Mouse (Mus musculus): ENCODE measurements at regions not wholly inside any gene's neighbourhood (a gene's known extent, or its start where the extent isn't known, plus 50 kb on each side); places are given as distances from the start of the nearest gene placed in this dataset.

- Histone ChIP-seq H3K27me3 (replicated peaks; ENCODE audit: control insufficient read depth, insufficient read depth, low read length) (no peaks in the 10 kb centered on the region; the same call in 1 of the 2 replicates), H3K27ac (ENCODE audit: insufficient read depth, low read depth, low read length) (no peak overlapping the region), H3K36me3 (ENCODE audit: control insufficient read depth, insufficient read depth, low read length) (no peaks in the 10 kb centered on the region), H3K4me3 (ENCODE audit: insufficient read depth, low read depth, low read length) (no peak overlapping the region), H3K4me1 (ENCODE audit: control insufficient read depth, insufficient read depth, low read length) (no peaks in the 10 kb centered on the region)
- no peak for DNase-seq
- no peak for TF ChIP-seq POLR2A (IDR thresholded peaks at IDR 0.05; ENCODE audit: low read depth, low read length)
- 78% methylated on average over 3 of the region's 3 CpGs for WGBS
Observed at GRCm38 (mm10) chr15:72383062-72383461, 1451.3 kb upstream of the Gm6569 start.

GRCm38 (mm10) chr15:72383470-72383869, 1450.9 kb upstream of the Gm6569 start:
- Histone ChIP-seq H3K27me3 (replicated peaks; ENCODE audit: control insufficient read depth, insufficient read depth, low read length) (no peaks in the 10 kb centered on the region; the same call in 1 of the 2 replicates), H3K36me3 (ENCODE audit: control insufficient read depth, insufficient read depth, low read length) (no peaks in the 10 kb centered on the region), H3K4me3 (ENCODE audit: insufficient read depth, low read depth, low read length) (no peak overlapping the region), H3K27ac (ENCODE audit: insufficient read depth, low read depth, low read length) (no peak overlapping the region), H3K4me1 (ENCODE audit: control insufficient read depth, insufficient read depth, low read length) (no peaks in the 10 kb centered on the region)
- TF ChIP-seq CTCF (conservative IDR thresholded peaks at IDR 0.05; ENCODE audit: insufficient read depth, insufficient read length, low read depth, low read length) (no peak), POLR2A (IDR thresholded peaks at IDR 0.05; ENCODE audit: low read depth, low read length) (no peak)
- DNase-seq, result no peak
- 68% methylated on average over 1 of the region's 1 CpGs for WGBS

DNA sequence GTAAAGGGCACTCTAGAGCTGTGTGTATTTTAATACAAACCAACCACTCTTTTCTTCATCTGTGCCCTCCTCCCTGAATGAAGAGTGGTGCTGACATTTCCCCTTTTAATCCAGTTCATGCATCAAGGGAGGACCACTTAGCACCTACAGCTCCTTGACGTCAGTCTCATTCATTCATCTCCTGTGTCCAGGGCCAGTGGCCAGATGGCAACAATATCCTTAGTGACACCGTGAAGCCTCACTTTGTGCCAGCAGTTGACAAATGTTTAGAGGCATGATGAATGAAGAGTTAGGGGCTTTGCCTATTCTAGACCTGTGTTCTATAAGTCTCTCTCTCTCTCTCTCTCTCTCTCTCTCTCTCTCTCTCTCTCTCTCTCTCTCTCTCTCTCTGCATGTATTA, 1441.1 kb upstream of the Gm6569 start:
- no peaks in the 10 kb centered on the region for H3K4me1 ChIP-seq (ENCODE audit: control insufficient read depth, insufficient read depth, low read length)
- H3K4me3 ChIP-seq (ENCODE audit: insufficient read depth, low read depth, low read length), result no peak overlapping the region
- no peaks in the 10 kb centered on the region for H3K36me3 ChIP-seq (ENCODE audit: control insufficient read depth, insufficient read depth, low read length)
- no peak overlapping the region for H3K27ac ChIP-seq (ENCODE audit: insufficient read depth, low read depth, low read length)
- no peak for DNase-seq
- TF ChIP-seq CTCF (conservative IDR thresholded peaks at IDR 0.05; ENCODE audit: insufficient read depth, insufficient read length, low read depth, low read length) (no peak), POLR2A (IDR thresholded peaks at IDR 0.05; ENCODE audit: low read depth, low read length) (no peak)
- WGBS, result 44% methylated on average over 2 of the region's 2 CpGs
- H3K27me3 ChIP-seq (replicated peaks; ENCODE audit: control insufficient read depth, insufficient read depth, low read length), result no peaks in the 10 kb centered on the region

DNA sequence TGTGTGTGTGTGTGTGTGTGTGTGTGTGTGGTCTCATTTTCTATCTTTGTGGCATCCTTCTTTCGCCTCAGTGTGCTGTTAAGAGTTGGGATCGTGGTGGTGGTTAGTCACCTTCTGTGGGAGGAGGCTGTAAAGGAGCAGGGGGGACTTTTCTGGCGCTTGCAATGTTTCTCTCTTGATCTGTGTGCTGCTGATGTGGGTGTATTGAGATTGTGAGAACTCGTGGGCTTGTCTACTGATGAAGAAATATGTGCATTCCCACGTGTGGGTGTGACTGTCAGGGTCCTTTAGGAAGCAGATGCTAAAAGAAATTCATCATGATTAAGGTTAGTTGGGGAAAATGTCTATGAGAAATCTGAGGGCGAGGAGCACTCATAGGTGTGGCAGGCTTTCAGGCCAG, 1422.4 kb upstream of the Gm6569 start:
- H3K4me1 ChIP-seq (ENCODE audit: control insufficient read depth, insufficient read depth, low read length), result no peaks in the 10 kb centered on the region
- H3K36me3 ChIP-seq (ENCODE audit: control insufficient read depth, insufficient read depth, low read length), result no peaks in the 10 kb centered on the region
- WGBS, result 44% methylated on average over 6 of the region's 6 CpGs
- TF ChIP-seq POLR2A (IDR thresholded peaks at IDR 0.05; ENCODE audit: low read depth, low read length) (no peak), CTCF (conservative IDR thresholded peaks at IDR 0.05; ENCODE audit: insufficient read depth, insufficient read length, low read depth, low read length) (no peak)
- no peak overlapping the region for H3K4me3 ChIP-seq (ENCODE audit: insufficient read depth, low read depth, low read length)
- H3K27ac ChIP-seq (ENCODE audit: insufficient read depth, low read depth, low read length), result no peak overlapping the region
- no peak for DNase-seq
- no peaks in the 10 kb centered on the region for H3K27me3 ChIP-seq (replicated peaks; ENCODE audit: control insufficient read depth, insufficient read depth, low read length)

Data from kidney, adult 2 months (tissue).